Mouse (Mus musculus) layer of hippocampus, postnatal 25 days (tissue): ENCODE measurements around the gene Nfkb1. TPM values are rescaled to one million over a fixed set of nuclear protein-coding genes. Genes with fewer than 3 reads are reported as not detected.

Experiments
- DNase-seq, 2 experiments: peaks; one replicate each; pipeline ENCODE4 v3.0.0; 2022; ENCODE audit warnings: mixed read lengths in 2 of 2, low spot score in 1 of 2; ENCODE audit errors: extremely low spot score in 1 of 2
- total RNA-seq, 2 experiments: library from RNA; stranded (reverse); gene quantifications; 2 replicates each; pipeline ENCODE4 v1.2.3; 2021

Gene Nfkb1
- total RNA-seq, 2 experiments from 2014 or later, result 20.5 to 25.2 TPM

DNA sequence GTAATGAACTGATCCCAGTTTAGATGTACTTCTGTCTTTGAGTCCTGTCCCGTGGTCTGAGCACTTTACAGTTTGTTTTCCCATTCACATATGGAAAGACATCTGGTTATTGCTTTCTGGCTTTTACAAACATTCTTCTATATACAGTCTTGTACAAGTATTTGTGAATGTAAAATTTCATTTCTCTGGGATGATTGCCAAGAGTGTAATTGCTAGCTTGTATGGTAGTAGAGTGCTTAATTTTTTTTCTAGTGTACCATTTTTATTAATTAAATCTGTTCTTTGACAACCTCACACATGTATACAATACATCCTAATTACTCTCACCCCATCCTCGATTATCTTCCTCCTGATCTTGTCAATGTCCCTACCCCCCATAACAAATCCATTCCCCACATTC is 12.0 kb upstream of the Nfkb1 start:
- no peak for DNase-seq

DNA sequence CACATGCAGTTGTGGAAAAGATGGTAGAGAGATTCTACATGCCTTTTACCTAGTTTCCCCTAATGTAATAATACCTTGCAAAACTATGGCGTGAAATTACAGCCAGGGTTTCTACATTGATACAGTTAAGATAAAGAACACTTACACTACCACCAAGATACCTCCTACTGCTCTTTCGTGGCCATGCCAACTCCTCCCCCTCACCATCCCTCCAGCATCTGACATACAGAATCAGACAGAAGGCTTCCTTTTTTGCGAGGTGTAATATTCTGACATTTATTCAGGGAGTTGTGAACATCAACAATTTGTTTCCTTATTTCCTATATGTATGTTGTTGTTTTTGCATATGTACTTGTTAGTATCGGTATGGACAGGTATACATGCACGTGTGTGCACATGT is 11.3 kb upstream of the Nfkb1 start:
- no peak for DNase-seq

DNA sequence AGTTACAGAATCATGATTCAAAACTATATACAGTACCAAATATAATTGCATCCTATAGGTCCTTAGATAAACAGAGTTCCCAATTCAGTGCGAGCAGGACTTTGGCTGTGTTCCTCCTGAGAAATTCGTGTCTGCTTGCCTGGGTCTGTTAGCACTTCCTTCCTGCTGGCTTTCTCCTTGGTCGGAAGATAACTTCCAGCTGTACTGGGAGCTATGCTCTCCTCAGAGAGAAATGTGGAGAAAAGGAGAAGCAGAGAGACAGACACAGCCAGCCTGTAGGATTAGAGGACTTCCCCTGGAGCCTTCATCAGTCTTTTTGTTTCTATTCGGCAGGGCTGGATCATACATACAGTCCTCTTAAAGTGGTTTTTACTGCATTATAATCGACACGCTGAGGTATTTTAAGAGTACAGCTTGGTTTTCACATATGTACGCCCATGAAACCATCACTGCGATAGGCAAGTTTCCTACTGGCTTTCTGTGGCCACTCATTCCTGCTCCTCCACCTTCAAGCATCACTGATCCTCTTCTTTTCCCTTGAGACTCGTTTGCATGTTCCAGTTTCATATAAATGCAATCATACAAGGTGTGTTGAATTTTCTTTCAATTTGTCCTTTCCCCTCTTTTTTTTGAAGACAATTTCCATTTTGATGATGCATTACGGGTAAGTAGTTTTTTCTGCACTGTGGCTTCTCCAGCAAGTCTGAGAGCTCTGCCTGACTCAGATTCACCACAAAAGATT is 8.3 kb upstream of the Nfkb1 start:
- no peak for DNase-seq

DNA sequence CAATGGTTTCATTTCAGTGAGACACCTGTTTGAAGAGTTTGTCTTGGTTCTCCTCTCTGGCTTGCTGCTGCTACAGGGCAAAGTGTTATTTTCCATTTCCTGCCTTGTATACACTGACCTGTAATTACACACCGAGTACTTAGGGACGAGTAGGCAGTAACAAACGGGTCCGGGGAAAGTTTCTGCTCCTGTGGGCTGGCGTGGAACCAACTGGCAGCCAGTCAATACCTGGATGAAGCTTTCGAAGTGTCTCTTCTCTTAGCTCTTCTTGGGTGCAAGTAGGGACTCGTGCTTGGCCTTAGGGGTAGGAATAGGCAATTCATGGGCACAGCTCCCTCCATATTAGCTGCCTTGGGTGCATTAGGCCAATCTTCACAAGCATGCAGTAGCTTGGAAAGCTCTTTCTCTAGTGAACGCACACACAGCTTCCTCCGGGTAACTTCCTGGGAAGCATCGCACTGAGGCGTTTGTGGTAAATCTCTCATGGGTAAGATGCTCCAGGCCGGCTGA is 7.2 kb upstream of the Nfkb1 start:
- DNase-seq, result no peak

- DNase-seq, result no peak
Measured at GRCm38 (mm10) chr3:135696262-135696661, 4.9 kb upstream of the Nfkb1 start.

- no peak for DNase-seq
Measured at GRCm38 (mm10) chr3:135692999-135693398, 1.7 kb upstream of the Nfkb1 start.

DNA sequence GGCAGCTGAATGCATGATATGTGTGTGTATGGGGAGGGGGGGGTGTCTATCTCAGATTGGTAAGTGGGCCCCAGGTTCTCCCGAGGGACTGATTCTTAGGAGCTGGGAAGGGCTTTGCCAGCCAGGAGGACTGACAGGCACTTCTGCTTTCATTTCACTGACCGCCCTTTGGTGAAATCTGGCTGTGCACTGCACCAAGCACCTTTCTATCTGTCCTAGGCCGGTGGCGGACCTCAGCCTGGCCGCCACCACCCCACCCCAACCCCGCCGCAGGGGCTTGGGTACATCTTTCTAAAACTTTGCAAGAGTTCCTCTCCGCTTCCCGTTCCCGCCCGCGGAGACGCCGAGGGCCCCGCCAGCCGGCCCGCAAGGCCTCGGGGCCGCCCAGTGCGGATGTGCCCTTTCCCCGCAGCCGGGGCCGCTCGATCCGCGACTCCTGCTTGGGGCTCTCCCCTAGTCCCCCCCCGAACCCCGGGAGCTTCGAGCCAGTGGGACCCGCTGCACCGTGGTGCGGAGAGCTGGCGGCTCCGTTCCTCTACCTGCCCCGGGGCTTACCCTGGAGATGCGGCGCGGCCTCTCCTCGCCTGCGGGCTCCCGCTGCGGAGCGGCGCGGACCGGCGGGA is 668 bp downstream of the Nfkb1 start:
- DNase-seq, result peak; percentile 25 to 41

DNA sequence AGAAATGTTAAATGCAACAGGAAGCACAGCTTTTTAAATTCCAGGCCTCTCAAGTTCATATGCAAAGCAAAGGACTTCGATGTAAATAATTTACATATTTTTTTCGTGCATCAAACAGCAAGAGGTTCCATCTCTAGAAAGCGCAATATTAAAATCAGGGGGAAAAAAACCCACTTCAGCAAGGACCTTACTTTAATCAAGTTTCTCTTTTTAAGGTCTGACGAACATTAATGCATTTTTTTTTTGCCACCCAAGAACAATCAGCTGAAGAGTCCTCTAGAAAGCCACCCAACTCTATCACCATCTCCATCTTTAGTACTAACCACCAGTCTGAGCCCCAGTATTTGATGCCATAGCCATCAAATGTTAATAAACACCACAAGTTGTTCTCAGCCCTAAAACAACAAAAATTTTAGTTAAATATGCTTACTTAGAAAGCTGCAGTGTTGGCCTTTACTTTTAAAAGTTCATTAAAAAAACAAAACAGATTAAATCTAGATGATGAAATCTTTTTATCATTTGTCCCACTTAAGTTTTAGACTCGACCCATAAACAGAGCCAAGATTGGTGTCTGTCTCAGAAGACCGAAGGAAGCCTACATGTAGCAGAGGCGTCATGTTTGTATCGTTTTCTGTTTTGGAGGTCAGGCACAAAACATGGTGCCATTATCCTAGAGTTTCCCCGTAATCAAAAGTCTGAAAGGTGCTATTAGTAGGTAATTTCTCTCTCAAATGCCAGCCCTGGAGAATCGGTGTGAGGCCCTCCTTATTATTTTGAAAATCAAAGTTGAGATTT is 1.4 kb downstream of the Nfkb1 start:
- no peak for DNase-seq

DNA sequence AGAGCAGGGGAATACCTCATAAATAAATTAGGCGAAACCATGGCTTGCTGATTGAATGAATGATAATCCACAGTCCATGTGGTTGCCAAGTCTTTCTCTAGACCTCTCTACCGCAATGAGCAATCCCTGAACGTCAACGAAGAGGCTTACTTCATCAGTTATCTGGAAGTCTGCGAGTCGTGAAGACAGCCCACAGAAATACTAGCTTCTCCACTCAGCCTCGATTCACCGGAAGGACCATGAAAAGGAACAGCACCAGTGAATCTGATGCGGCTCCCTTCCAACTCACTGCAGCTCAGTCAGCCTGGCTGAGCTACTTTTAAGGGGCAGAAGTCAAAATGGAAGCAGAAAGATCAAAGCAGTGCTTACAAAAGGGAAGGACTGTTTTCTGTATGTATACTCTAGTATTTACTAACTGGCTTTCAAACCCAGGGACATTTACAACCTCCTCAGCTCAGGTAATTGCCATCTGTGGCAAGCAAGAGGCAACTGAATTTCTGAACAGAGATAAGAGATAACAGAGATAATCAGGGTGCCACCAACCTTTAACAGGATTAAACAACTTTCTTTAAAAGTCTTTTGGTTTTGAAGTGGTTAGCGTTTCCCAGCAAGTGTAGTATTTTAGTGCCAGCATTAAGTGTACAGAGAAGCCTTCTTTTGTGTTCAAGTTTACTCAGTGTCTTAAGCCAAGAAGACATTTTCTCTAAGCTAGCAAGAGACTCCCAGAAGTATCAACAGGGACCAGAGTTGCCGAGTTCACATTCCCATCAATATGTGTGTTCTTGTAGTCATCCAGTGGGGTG is 2.2 kb downstream of the Nfkb1 start:
- DNase-seq, result no peak

GRCm38 (mm10) chr3:135687965-135688364 is 3.4 kb downstream of the Nfkb1 start:
- no peak for DNase-seq

DNA sequence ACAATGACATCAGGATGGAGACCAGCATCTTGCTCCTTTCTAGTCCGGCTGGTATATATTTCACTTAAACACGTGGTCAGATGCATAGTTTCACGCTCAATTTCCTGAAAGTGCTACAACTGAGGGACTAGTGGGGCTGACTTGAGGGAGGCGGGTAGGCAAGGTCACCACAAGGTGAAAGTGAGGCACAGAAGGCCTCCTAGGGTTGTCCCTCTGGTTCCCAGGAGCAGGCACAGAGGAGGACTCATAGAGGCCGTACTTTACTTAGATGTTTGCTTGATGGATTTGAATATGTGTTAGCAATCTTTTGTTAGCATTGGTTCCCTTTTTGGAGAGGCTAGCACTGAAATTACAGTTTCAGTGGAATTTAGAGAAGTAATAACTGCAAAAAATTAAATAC is 4.9 kb downstream of the Nfkb1 start:
- DNase-seq, result no peak

DNA sequence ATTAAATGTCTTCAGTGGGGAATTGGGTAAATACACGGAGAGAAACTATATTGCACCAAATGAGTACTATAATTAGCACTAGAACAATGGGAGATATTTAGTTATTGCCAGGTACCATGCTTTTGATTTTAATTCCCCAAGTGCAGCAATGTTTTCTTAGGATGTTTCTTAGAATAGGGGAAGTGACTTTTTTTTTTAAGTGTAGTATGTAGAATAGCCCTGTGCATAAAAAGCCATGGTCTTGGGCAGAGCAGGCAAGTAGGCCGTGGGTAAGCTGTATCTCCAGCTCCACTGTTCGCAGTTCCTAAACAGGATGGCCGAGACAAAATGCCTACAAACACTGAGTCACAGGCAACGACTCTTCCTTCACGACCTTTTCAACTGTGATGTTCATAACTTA is 8.1 kb downstream of the Nfkb1 start:
- DNase-seq, result no peak

- no peak for DNase-seq
Measured at GRCm38 (mm10) chr3:135682240-135682639, 9.1 kb downstream of the Nfkb1 start.

GRCm38 (mm10) chr3:135681272-135681783 is 10.0 kb downstream of the Nfkb1 start:
- no peak for DNase-seq

GRCm38 (mm10) chr3:135680213-135680843 is 11.0 kb downstream of the Nfkb1 start:
- DNase-seq, result no peak

- DNase-seq, result no peak
Measured at GRCm38 (mm10) chr3:135677064-135677463, 14.3 kb downstream of the Nfkb1 start.

GRCm38 (mm10) chr3:135676364-135676763 is 15.0 kb downstream of the Nfkb1 start:
- DNase-seq, result no peak

- DNase-seq, result no peak
Measured at GRCm38 (mm10) chr3:135675480-135675879, 15.9 kb downstream of the Nfkb1 start.

DNA sequence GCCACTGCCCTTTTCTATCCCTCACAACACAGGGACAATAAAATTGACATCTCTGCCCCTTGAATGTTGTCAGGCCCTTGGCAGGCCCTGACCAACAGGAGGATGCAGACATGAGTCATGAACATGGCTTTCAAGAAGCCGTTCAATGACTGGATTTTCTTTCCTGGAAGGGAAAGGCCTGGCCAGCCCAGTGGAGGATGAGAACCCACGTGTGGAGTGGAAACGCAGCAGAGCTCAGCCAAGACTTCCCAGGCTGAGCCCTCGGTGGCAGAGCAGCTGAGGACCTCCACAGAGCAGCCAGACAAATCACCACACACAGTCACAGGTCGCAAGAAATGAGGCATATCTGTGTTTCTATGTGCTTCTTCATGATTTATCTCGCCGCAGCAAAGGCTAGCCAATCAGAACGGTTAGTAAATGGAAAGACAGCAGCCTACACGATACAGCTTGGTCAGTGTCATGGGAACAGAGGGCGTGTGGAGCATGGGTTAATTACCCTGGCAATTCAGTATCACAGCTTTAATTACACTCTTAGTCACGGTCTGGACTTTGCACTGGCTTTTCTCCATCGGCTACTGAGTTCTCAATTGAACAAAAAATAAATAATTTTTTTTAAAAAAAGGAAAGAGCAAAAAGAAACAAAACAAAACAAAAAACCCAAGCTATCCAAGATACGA is 16.5 kb downstream of the Nfkb1 start:
- DNase-seq, result no peak
